Mouse (Mus musculus): ENCODE results near the gene Syvn1.

The Syvn1 gene

DNA sequence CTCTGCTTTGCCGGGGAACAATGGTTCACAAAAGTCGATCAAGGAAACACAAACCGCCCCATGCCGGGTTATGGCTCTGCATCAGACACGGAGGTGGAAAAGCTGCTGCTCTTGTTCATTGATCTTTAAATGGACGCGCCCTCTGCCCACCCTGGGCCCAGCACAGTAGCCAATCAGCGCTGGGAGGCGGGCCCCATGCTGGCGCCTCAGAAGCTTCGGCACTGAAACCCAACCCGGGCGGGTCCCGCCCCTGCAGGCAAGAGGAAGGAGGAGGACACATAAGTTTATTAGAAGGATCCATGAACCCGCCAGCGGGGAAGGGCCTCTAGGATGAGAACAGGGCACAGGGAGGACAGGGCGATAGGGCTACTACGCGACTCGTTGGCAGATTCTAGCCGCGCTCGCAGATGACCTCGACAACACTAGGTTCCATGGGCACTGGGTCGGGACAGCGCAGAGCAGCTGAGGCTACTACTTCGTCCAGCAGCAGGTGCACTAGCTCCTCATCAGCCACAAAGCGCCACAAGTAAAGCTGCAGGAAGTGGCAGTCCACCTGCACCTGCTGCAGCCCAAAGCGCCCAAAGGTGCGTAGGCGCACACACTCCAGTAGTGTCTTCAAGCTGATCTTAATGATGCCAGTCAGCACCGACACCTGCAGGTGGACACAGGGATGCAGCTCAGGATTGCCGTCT, 21.5 kb downstream of the Syvn1 start, which contains the start of gene Tm7sf2:
Tm7sf2 (minus strand) TSS at position 650 of the 692 bp plus-strand sequence.
- DNase-seq (ENCODE audit: low spot score in 2 of 2): peak; percentile 95 to 96

DNA sequence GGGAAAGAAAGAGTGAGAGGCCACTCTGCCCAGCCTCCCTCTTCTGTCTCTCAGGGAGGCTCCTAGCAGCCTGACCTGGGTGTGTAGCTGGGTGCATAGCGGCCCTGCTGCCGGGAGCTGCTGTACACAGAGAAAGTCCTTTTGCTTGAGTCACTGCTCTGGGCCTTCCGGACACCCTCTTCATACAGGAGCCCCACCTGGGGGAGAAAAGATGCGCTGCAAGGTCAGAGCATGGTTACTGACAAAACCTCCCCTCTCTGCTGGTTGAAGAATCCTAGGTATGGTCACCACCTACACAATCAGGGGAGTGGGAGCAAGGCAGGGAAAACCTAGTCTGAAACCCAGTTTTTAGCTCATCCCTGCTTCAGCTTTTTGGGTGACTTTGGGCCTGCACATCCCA, 22.6 kb downstream of the Syvn1 start:
- DNase-seq (ENCODE audit: low spot score in 2 of 2): no peak

DNA sequence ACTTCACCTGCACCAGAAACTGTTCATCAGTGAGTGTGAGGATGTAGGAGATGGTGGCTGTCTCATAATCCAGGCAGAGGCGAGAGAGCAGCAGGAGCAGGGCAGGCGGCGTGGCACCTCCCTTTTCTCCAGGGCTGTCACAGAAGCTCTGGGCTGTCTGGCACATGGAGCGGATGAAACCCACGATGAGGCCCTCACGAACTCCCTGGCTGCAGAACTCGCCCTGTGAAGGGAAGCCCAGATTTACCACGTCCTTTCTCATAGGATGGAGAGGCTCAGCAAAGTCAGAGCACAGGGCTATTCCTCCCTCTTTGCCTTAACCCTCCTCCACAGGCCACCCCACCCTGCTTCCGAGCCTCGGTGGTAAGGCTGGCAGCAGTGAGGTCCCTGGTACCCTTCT, 23.5 kb downstream of the Syvn1 start:
- DNase-seq (ENCODE audit: low spot score in 2 of 2): peak in 1 of 2 experiments; percentile 21

DNA sequence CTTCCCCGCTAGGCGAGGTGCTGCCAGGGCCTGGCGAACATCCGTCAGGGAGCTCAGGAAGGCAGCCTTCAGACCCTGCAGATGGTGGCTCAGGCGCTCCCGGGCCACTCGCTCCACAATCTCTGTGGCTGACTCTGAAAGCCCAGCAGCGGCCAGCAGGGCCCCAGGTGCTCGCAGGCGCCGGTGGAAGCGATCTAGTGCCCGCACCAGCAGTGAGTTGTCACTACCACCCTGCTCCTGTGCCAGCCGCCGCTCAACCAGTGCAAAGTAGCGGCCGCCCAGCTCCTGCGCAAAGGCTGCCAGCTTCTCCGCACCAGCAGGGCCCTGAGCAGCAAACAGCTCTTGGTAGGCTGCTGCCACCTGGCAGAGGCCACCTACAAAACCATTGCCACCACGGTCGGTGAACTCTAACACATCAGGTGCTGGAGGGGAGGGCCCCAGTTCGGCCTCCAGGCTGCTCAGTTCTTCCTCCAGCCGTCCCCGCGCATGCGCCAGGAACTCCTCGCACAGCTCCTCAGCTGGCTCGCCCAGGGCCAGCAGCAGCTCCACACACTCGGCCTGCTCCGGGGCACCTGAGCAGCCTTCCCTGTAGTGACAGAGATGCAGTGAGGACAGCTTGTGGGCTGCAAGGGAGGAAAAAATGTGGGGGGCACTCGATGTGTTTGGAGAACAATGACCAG, 24.3 kb downstream of the Syvn1 start:
- no peak for DNase-seq (ENCODE audit: low spot score in 2 of 2)

DNA sequence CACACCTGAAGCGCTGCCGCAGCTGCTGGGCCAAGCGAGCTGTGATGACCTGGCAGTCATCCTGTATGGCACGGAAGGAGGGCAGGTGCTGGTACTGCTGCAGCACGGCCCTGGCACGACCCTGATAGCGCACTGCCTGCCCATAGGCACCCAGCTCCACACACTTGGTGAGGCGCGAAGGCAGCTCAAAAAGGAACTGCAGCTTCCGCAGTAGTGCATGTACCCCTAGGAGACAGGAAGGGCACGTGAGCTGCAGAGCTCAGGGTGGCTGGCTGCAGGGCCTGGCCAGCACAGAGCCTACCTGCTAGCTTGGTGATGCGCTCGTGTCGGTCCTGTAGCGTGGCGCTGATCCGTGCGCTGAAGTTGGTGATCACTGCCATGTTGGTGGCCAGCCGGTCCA, 24.9 kb downstream of the Syvn1 start:
- no peak for DNase-seq (ENCODE audit: low spot score in 2 of 2)

DNA sequence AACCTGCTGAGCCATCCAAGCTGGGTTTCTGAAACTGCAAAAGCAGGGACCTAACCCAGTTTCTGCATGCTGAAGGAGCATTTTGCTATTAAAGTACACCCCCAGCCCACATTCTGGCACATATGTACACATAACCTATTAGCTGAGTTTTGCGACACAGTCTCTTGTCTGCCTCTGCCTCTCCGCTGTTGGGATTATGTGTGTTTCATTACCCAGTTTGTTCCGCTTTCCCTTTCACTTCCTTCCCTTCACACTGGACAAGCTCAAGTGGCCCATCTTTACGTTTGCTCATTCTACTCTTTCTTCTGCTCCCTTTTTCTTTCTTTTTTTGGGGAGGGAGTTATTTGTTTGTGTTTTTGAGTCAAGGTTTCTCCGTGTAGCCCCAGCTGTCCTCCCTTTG, 27.5 kb downstream of the Syvn1 start:
- no peak for DNase-seq (ENCODE audit: low spot score in 2 of 2)

DNA sequence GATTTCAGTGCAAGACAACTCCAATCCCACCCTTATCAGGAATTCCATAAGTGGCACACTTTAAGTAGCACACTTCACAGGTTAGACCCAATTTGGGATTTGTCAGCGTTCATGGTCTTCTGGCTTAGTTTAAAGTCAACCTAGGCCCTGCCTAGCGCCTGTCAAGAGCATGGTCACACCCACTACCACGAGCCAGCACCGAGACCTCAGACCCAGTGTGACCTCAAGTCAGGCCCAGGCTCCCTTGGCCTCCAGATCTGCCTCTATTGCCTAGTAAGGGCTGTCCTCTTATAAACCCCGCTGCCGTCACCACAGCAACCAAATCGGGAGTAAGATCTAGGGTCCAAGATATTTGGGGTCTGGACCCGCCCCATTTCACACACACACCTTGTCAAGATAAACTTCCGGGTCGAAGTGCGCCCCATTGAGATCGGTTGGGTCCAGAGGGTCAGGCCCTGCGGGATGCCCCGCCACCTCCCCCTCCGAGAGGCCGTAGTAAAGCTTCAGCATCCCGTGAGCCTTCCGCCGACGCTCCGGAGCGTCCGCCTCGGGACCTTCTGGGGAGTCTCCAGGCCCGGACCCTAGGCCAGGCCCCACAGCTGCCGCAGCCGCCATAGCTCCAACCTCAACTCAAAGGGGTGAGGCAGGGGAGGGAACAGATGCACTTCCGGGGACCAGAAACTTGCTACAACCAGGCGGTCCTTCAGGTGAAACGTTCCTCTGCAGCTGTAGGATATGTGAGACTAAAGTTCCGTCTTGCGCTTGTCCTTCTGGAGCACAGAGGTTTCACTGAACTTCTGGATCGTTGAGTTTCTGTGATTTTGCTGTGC, 30.4 kb downstream of the Syvn1 start, which contains the start of gene Vps51:
Vps51 (minus strand) TSS at position 668 of the 830 bp plus-strand sequence.
- DNase-seq (ENCODE audit: low spot score in 2 of 2): peak; percentile 91 to 94

DNA sequence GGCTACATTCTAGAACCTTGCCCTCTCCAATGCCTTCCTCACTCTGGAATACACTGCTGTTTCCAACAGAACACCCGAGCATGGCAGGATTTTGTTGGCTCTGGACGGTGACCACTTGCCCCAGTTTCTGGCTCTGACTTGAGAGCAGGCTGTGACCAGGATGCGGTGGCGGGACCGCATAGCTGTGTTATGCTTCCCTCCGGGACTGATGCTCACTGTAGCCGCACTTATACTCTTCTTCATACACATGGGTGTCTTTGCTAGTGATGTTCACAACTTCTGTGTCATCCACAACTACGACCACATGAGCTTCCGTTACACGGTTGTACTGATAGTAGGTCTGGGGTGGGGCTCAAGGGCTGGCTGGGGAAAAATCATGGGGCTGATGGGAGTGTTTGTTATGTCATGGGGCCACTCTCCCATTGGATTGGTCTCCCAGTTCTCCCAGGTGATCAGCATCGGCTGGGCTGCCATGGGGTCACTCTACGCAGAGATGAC, 33.7 kb downstream of the Syvn1 start, which contains the start of gene Tmem262:
Tmem262 (plus strand) TSS at position 51 of the 498 bp plus-strand sequence.
- no peak for DNase-seq (ENCODE audit: low spot score in 2 of 2)

DNA sequence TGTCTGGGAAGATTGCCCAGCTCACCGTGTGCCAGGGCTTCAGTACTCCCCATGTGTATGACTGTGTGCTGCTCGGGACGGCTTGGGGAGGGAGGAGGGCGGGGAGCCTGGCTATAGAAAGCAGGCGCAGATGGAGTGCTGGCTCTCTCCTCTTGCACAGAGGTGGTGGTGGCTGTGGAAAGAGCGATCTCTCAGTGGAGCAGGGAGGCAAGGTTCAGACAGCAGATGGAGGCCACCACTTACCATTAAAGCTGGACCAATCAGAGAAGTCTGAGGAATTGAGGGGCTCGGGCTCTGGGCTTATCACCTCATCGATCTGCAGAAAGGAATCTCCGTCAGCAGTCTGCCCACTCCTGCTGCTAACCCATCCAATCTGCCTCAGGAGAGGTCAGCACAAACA, 35.8 kb downstream of the Syvn1 start, which contains the start of gene Gm28374:
Gm28374 (minus strand) TSS at position 101 of the 400 bp plus-strand sequence.
- DNase-seq (ENCODE audit: low spot score in 2 of 2): no peak

DNA sequence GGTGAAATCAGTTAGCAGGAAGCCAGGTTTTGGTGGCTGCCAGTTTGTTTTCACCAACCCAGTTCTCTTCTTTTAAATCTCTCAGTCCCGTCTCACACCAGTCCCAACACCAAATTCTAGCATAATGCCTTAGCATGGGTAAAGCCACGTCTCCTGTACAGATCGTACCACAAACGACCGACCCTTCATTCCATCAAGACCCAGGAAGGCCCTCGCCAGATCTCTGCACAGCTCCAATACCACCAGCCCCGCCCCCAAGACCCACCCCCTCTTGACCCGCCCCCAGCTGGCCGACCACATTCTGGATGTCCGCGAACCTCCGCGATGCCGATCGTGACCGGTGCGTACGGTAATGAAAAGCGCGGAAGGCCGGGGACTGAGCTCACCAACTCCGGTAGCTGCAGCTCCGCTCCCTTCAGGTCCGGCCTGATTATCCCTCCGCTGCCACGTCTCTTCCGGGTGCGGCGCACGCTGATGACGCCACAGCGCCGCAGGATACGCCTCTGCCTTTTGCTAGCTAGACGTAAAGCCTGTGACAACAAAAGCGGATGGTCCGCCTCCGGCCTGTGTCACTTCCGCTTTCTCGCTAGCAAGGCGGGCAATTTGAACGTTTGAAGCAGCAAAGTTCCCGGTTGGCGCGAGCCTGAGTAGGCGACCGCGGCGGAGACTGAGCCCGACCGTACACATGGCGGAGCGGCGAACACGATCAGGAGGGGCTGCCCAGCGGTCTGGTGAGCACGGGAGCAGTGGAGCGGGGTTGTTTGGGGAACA, 38.3 kb downstream of the Syvn1 start, which contains the start of the genes Zfpl1 and Cdca5:
Zfpl1 (minus strand) TSS at position 479 of the 771 bp plus-strand sequence.
Cdca5 (plus strand) TSS at position 506 of the 771 bp plus-strand sequence.
- peak; percentile 98 to 99 for DNase-seq (ENCODE audit: low spot score in 2 of 2)

DNA sequence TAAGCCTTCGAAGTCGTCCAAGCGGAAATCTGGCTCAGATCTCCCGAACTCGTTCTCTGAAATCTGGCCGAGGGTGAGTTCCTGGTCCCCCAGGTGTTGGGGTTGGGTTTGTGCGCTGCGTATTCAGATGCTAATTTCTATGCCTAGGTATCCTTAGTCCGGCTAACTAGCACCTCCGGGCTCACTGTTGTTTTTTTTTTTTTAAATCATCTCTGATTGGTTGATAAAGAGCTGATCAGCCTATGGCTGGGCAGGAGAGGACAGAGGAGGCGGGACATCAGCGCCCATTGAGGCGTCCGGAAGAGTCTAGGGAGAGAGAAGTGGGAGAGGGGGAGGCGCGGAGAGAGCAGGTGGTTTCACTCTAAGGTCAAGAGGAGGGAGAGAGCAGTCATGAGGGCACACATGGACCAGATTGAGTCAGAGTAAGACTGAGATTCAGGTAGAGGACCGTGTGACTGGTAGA, 39.1 kb downstream of the Syvn1 start:
- peak; percentile 63 to 64 for DNase-seq (ENCODE audit: low spot score in 2 of 2)

DNA sequence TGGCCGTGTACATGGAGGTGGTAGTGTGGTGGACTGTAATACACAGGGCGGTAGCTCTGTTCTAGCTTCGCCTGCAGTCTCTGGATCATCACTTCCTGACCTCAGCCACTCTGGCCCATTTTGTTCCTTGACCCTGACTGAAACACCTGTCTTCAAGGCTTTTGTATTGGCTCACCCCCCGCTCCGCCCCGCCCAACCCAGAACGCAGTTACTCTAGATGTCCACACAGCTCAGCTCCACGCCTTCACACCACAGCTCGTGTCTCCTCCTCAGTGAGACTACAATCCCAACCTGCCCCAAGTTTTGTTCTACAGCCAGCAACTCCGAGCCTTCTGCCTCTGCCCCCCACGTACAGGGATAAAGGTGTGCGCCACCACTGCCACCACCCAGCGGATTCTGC, 42.5 kb downstream of the Syvn1 start:
- DNase-seq (ENCODE audit: low spot score in 2 of 2): peak in 1 of 2 experiments; percentile 18

DNA sequence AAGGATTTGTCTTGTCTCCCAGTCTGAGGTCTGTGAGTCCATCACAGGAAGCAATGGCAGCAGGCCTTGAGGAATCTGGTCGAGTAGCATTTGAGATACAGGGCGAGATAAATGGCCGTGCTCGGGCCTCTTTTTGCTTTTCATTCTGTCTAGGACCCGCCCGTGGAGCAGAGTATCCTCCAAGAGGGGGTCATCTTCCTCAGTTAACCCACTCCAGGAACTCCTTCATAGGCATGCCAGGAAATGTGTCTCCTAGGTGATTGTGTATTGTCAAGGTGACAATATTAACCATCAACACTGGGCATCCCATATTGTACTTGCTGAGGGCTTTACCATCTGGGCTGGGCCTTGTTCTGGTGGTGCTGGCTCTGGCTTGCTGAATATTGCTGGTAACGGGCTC, 47.7 kb downstream of the Syvn1 start, which contains the start of gene AC131692.1:
AC131692.1 (plus strand) TSS at position 301 of the 400 bp plus-strand sequence.
- DNase-seq (ENCODE audit: low spot score in 2 of 2): no peak

DNA sequence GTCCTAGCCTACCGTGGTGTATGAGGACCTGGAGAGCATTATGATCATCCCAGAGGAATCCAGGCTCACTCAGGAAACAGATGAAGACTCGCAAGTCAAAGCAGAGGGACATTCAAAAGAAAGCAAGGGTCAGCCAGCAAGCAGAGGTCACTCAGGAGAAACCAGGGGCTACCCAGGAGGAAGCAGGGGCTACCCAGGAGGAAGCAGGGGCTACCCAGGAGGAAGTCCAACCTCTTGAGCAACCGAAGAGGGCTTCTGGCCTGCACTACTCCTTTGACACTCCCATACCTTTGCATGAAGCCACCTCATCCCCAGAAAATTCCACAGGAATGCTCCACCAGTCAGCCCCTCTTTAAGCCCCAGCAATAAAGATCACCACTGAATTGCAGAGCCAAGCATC, 51.5 kb downstream of the Syvn1 start:
- DNase-seq (ENCODE audit: low spot score in 2 of 2): no peak

DNA sequence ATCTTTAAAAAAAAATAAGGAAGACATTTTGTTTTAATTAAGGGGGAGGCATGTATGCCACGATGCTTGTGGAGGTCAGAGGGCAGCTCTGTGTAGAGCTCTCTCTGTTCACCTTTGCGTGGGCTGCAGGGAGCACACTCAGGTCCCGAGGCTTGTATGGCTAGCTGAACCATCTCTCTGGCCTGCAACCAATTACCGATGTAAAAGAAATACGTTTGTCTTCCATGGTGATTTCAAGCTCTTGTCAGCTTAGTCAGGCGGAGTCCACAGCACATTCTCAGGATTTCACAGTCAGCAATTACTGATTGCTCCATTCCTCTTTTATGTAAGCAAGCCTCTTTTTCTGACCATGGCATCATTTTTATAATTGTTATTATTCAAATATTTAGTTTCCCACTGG, 54.8 kb downstream of the Syvn1 start:
- DNase-seq (ENCODE audit: low spot score in 2 of 2): no peak

DNA sequence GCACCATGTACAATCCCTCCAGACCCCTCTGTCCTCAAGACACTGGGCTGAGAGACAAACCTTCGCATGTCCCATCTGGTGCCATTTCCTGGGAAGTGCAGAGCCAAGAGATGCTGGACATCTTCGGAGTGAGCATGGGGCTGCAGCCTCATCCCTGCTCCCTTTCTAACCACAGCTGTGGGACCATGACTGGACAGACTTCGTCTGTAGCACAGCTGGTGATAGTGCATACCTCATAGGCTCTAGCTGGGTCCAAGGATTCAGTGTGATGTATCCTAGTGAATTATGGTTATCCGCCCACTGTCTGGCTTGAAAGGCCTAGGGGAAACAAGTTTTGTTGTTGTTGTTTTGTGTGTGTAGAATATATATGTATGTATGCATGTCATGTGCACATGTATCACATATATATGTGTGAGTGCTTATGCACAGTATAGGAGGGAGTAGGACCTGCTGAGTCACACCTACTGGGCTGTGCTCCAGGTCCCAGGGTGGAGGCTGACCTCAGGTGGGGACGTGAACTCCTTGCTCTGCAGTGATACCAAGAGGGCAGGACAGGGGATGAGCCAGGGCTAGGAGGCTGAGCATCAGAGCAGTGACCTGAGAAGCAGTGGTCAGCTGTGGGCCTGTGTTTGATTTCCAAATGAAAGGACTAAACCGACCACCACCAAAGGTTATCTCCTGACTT, 55.9 kb downstream of the Syvn1 start:
- DNase-seq (ENCODE audit: low spot score in 2 of 2): no peak

All from right cerebral cortex, postnatal 10 days (tissue).